Mouse (Mus musculus) embryonic facial prominence, embryonic 11.5 days (tissue): Measurements from ENCODE around the gene Adgrv1. TPM values are rescaled to one million over a fixed set of nuclear protein-coding genes. Genes with fewer than 3 reads are reported as not detected.

Source experiments
- ATAC-seq: fragments of 200-750 bp; cut with Nextera tagmentation; replicated peaks from 2 replicates; pipeline ENCODE4 v1.8.0; 2017; ENCODE audit warnings: low read depth; ENCODE audit not compliant: insufficient number of reproducible peaks, low FRiP score, low TSS enrichment
- DNase-seq: peaks from one replicate; pipeline ENCODE4 v3.0.0-alpha.2; 2015; ENCODE audit warnings: low spot score
- H3K27ac ChIP-seq: fragments of 300-500 bp; sonication (generic); replicated peaks from 2 replicates; pipeline ENCODE4 v1.5.1; 2014; ENCODE audit warnings: mild to moderate bottlenecking, low read depth, low read length, control low read depth
- H3K27me3 ChIP-seq: fragments of 300-500 bp; sonication (generic); 2 replicates; pipeline ENCODE4 v1.6.1; 2014; ENCODE audit warnings: mild to moderate bottlenecking, low read length, moderate library complexity, mixed read lengths; ENCODE audit not compliant: control insufficient read depth, insufficient read depth
- H3K36me3 ChIP-seq: fragments of 300-500 bp; sonication (generic); replicated peaks from 2 replicates; pipeline ENCODE4 v1.6.1; 2014; ENCODE audit warnings: low read depth, mild to moderate bottlenecking, low read length, moderate library complexity, mixed read lengths; ENCODE audit not compliant: control insufficient read depth, insufficient read depth
- H3K4me1 ChIP-seq: fragments of 300-500 bp; sonication (generic); 2 replicates; pipeline ENCODE4 v1.6.1; 2014; ENCODE audit warnings: low read length, mixed read lengths; ENCODE audit not compliant: control insufficient read depth, insufficient read depth
- H3K4me2 ChIP-seq: fragments of 300-500 bp; sonication (generic); 2 replicates; pipeline ENCODE4 v1.6.1; 2014; ENCODE audit warnings: low read depth, mild to moderate bottlenecking, control low read depth, low read length, moderate library complexity
- H3K4me3 ChIP-seq: fragments of 300-500 bp; sonication (generic); 2 replicates; pipeline ENCODE4 v1.5.1; 2014; ENCODE audit warnings: low read depth, low read length, control low read depth
- H3K9ac ChIP-seq: fragments of 300-500 bp; sonication (generic); replicated peaks from 2 replicates; pipeline ENCODE4 v1.6.1; 2014; ENCODE audit warnings: mild to moderate bottlenecking, control low read depth, low read length
- H3K9me3 ChIP-seq: fragments of 300-500 bp; sonication (generic); replicated peaks from 2 replicates; pipeline ENCODE4 v1.6.1; 2016; ENCODE audit warnings: mild to moderate bottlenecking, low read length, inconsistent platforms, mixed read lengths; ENCODE audit not compliant: control insufficient read depth
- WGBS: fragments of 180-500 bp; shearing (Covaris S2); extraction: QIAGEN DNeasy Blood & Tissue Kit; methylation state at CpG from one replicate; pipeline ENCODE4 v1.1.7; 2014; 5-methylcytosine and 5-hydroxymethylcytosine counted together
- polyA plus RNA-seq: library from polyadenylated mRNA; unstranded; fragments of >200 nt; fragmentation: Nextera tagmentation; extraction: Ambion mirVana; gene quantifications from 2 replicates; pipeline ENCODE4 v1.2.1, GENCODE M21; 2014

Gene Adgrv1
- polyA plus RNA-seq, 1 experiment from 2014 or later: 8.0 TPM

DNA sequence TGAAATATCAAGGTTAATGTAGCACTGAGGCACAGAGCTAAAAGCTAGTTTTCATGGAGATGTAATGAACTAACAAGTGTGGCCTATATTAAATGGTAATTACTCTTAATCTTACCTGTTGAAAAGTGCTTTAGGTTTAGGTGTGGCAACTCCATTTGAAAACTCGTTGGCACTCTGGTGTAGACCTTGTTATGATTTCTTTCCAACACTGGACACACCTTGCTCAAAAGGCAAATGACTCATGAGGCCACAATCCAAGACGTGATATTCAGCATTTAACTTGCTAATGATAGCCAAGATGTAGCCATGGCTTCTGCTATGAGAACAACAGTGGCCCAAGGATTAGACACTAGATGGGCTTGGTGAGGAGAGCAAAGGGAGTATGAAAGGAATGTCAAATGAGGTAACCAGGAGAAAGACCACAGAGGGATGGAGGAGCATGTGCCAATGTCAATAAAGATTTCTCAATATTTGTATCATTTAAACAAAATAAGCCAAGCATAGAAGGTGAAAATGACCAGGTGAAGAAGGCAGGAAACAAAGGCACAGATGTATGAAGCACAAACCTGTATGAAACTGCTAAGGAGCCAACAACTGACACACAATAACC is 289.9 kb downstream of the Adgrv1 start:
- Histone ChIP-seq H3K27me3 (no peaks in the 10 kb centered on the region), H3K9me3 (no peaks in the 10 kb centered on the region), H3K4me2 (no peak overlapping the region), H3K4me3 (no peak overlapping the region), H3K9ac (no peak overlapping the region), H3K4me1 (no peaks in the 10 kb centered on the region), H3K36me3 (no peaks in the 10 kb centered on the region), H3K27ac (no peak overlapping the region)
- DNase-seq (no peak), ATAC-seq (no peak)
- 77% methylated on average over 2 of the region's 2 CpGs for WGBS

DNA sequence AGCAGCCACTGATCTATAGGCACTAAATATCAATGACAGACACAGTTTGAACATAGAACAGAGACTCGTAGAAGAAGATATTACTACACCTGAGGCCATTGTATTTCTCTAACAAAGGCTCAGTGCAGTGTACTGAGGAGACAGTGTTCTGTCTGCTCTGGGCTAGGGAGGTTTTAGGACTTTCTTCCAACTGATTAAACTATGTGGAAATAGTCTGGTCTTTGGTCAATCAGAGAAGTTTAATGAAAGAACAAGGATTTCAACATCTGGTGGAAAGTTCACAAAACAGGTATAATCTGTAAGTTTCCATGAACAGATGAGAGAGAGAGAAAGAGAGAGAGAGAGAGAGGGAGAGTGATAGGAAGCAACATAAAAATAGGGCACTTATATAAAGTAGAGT is 297.7 kb downstream of the Adgrv1 start:
- no peak overlapping the region for H3K4me3 ChIP-seq
- H3K4me2 ChIP-seq: no peak overlapping the region
- WGBS: 80% methylated on average over 1 of the region's 1 CpGs
- H3K36me3 ChIP-seq: no peaks in the 10 kb centered on the region
- ATAC-seq (no peak), DNase-seq (no peak)
- no peaks in the 10 kb centered on the region for H3K4me1 ChIP-seq
- no peaks in the 10 kb centered on the region for H3K27me3 ChIP-seq
- no peak overlapping the region for H3K9ac ChIP-seq
- no peak overlapping the region for H3K27ac ChIP-seq
- no peaks in the 10 kb centered on the region for H3K9me3 ChIP-seq

DNA sequence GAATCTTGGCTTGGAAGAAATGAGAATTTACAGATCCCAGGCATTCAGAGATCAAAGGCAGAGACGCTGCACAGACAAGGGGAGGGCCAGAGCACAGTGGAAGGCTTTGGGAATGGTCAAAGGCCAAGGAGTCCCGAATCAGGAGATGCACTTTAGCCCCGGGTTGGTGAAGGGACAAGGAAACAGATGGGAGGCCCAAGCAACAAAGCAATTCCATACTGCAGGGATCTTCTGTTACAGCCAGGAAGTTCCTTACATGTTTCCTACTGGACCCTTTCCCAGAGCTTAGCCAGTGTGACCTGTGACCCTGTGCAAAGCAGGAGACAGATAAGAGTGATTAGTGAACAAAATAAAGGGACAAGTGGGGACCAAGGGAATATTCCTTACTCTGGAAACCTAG is 300.9 kb downstream of the Adgrv1 start:
- no peak for DNase-seq
- WGBS: 21% methylated on average over 3 of the region's 3 CpGs

DNA sequence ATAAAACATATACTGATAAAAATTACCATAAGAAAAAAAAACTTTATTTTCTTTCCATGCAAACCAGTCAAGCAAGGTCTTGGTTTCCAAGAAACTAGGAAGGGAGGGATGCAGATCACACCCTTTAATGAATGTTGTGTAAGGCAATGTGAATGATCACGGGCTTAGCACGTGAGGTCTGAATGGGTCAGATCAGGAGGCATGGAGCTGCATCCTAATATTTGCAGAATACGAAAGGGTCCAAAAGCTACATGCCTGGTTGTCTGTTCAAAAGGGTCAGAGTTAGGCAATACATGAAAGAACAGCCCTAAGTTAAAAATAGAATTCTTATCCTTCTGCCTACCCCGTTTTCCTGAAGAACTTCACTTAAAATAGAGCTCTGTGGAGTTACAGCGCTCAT is 303.2 kb downstream of the Adgrv1 start:
- H3K9me3 ChIP-seq: no peaks in the 10 kb centered on the region
- H3K27me3 ChIP-seq: no peaks in the 10 kb centered on the region
- no peak overlapping the region for H3K4me2 ChIP-seq
- DNase-seq (no peak), ATAC-seq (no peak)
- no peaks in the 10 kb centered on the region for H3K36me3 ChIP-seq
- no peak overlapping the region for H3K9ac ChIP-seq
- 89% methylated on average over 5 of the region's 5 CpGs for WGBS
- H3K4me3 ChIP-seq: no peak overlapping the region
- no peak overlapping the region for H3K27ac ChIP-seq
- H3K4me1 ChIP-seq: no peaks in the 10 kb centered on the region

More for the DNA sequence above, 300.9 kb downstream of the Adgrv1 start:
- no peak overlapping the region for H3K9ac ChIP-seq
- H3K4me1 ChIP-seq: no peaks in the 10 kb centered on the region
- ATAC-seq: no peak
- no peak overlapping the region for H3K4me2 ChIP-seq
- H3K4me3 ChIP-seq: no peak overlapping the region
- H3K36me3 ChIP-seq: no peaks in the 10 kb centered on the region
- no peaks in the 10 kb centered on the region for H3K27me3 ChIP-seq
- H3K27ac ChIP-seq: no peak overlapping the region
- no peaks in the 10 kb centered on the region for H3K9me3 ChIP-seq

DNA sequence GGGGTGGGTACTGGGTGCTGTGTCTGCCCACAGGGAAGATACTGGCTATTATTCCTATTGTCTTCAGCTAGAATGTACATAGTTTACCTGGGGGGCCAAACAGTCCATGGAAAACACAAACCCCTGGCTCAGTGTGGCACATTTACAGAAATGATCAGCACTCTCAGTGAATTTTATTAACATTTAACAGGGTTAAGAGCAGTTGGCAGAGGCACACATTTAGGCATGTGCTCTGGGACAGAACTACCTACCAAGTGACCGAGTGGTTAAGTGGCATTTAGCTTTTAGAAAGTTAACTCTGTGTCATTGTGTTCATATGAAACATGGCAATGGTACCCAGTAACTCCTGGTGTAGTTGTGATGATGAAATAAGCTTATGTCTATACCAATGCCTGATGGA is 304.8 kb downstream of the Adgrv1 start:
- Histone ChIP-seq H3K4me1 (no peaks in the 10 kb centered on the region), H3K27ac (no peak overlapping the region), H3K9me3 (no peaks in the 10 kb centered on the region), H3K36me3 (no peaks in the 10 kb centered on the region), H3K9ac (no peak overlapping the region), H3K4me2 (no peak overlapping the region), H3K27me3 (no peaks in the 10 kb centered on the region), H3K4me3 (no peak overlapping the region)
- 81% methylated on average over 1 of the region's 1 CpGs for WGBS
- DNase-seq (no peak), ATAC-seq (no peak)

DNA sequence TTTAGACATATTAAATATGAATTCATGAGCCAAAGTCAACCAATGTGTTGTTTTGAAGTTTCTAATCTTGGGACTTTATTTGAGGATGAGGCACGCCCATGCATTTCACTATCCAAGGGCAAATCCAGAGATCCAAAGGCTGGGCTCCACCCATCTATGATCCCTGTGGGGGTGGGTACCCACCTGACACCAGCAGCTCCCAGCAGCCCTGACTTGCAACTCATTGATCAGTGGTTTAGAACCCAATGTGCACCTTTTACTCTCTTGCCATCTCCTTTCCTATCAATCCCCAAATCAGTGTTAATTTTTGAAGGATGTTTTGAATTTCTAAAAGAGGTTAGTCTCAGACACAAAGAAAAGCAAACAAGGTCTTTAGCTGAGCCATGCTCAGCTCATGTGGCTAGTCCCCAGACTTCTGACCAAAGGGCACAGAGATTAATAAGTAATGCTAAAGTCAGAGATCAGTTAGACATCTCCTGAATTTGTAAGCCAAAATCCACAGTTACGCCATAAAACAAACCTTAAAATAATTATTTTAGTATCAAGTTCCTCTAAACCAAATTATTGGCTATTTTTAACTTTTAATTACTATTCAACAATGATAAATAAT is 307.2 kb downstream of the Adgrv1 start:
- WGBS: 81% methylated on average over 2 of the region's 2 CpGs
- Histone ChIP-seq H3K9ac (no peak overlapping the region), H3K27ac (no peak overlapping the region), H3K36me3 (no peaks in the 10 kb centered on the region), H3K4me1 (no peaks in the 10 kb centered on the region), H3K27me3 (no peaks in the 10 kb centered on the region), H3K4me2 (no peak overlapping the region), H3K4me3 (no peak overlapping the region), H3K9me3 (no peaks in the 10 kb centered on the region)
- DNase-seq (no peak), ATAC-seq (no peak)

DNA sequence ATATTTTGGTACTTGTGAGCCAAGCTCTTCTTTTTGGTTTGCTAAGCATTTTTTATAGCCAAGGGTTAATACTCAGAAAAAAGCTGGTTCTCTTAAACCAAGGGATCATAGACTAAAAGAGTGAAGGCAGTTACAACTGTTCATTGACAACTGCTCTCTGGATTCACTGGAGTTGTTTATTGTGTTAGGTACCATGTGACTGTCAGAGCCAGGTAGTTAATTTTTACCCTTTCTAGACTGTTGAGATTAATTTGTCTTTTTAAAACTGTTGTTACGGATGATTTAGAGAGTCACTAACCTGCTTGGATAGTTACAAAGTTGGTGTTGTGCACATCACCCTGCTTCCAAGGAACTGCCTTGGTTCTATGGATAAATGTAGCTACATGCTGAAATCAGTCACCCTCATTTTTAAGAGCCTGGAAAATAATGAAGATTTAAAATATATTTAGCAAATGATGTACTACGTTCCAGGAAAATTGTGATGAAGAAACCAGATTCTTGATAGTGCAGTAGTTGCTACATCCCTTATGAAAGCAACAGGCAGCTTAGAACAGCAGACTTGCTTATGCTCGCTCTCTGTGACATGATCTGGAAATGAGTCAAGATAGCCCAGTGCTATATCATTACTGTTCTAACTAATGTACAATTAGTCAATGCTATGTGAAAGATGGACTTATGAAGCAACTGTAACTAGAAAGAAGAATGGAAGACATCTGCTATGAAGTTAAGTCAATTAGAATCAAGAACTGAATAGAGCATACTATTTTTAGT is 309.2 kb downstream of the Adgrv1 start:
- no peak overlapping the region for H3K27ac ChIP-seq
- no peak overlapping the region for H3K4me3 ChIP-seq
- no peaks in the 10 kb centered on the region for H3K27me3 ChIP-seq
- H3K4me1 ChIP-seq: no peaks in the 10 kb centered on the region
- no peaks in the 10 kb centered on the region for H3K9me3 ChIP-seq
- DNase-seq: no peak
- no peak overlapping the region for H3K4me2 ChIP-seq
- WGBS: 90% methylated on average over 3 of the region's 3 CpGs
- H3K36me3 ChIP-seq: no peaks in the 10 kb centered on the region
- H3K9ac ChIP-seq: no peak overlapping the region
- no peak for ATAC-seq

DNA sequence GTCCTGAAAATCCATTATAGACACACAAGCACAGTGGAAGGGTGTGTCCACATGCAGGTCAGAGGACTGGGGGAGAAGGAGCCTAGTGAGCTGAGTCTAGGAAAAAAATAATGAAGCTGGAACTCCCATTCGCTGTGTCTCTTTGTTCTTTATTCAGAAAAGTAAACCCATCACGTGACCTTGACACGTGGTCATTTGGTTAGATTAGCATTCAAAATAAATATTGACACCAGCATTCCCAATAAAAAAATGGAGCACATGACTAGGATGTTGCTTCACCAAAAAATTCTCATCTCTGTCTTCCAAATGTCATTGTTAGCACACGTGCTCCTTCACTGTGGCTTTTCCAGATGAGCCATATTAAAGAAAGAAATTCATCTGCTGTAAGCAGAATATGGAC is 316.4 kb downstream of the Adgrv1 start:
- DNase-seq (no peak), ATAC-seq (no peak)
- 91% methylated on average over 4 of the region's 4 CpGs for WGBS

More for the DNA sequence above, 316.4 kb downstream of the Adgrv1 start:
- Histone ChIP-seq H3K27ac (no peak overlapping the region), H3K9ac (no peak overlapping the region), H3K9me3 (no peaks in the 10 kb centered on the region), H3K4me2 (no peak overlapping the region), H3K4me1 (no peaks in the 10 kb centered on the region), H3K36me3 (no peaks in the 10 kb centered on the region), H3K27me3 (no peaks in the 10 kb centered on the region), H3K4me3 (no peak overlapping the region)
